Mouse (Mus musculus) forebrain, embryonic 11.5 days (tissue): ENCODE measurements around the gene Klhl29. TPM values are rescaled to one million over a fixed set of nuclear protein-coding genes. Genes with fewer than 3 reads are reported as not detected.

Experiments
- ATAC-seq: fragments of 200-750 bp; cut with Nextera tagmentation; replicated peaks from 2 replicates; pipeline ENCODE4 v1.8.0; 2017; ENCODE audit warnings: moderate TSS enrichment; ENCODE audit not compliant: low FRiP score
- DNase-seq: peaks from one replicate; pipeline ENCODE4 v3.0.0-alpha.2; 2017; ENCODE audit warnings: low spot score
- H3K27ac ChIP-seq: fragments of 300-500 bp; sonication (generic); 2 replicates; pipeline ENCODE4 v1.5.1; 2014; ENCODE audit warnings: low read depth, low read length
- H3K27me3 ChIP-seq: fragments of 300-500 bp; sonication (generic); 2 replicates; pipeline ENCODE4 v1.6.1; 2014; ENCODE audit warnings: mild to moderate bottlenecking, low read length, mixed read lengths; ENCODE audit not compliant: control insufficient read depth, insufficient read depth
- H3K36me3 ChIP-seq: fragments of 300-500 bp; sonication (generic); 2 replicates; pipeline ENCODE4 v1.6.1; 2014; ENCODE audit warnings: mild to moderate bottlenecking, low read length, moderate library complexity, mixed read lengths; ENCODE audit not compliant: control insufficient read depth, insufficient read depth
- H3K4me1 ChIP-seq: fragments of 300-500 bp; sonication (generic); replicated peaks from 2 replicates; pipeline ENCODE4 v1.6.1; 2014; ENCODE audit warnings: low read length, mixed read lengths; ENCODE audit not compliant: control insufficient read depth, insufficient read depth
- H3K4me2 ChIP-seq: fragments of 300-500 bp; sonication (generic); 2 replicates; pipeline ENCODE4 v1.6.1; 2014; ENCODE audit warnings: low read depth, mild to moderate bottlenecking, low read length, moderate library complexity, mixed read lengths; ENCODE audit not compliant: severe bottlenecking
- H3K4me3 ChIP-seq: fragments of 300-500 bp; sonication (generic); 2 replicates; pipeline ENCODE4 v1.5.1; 2014; ENCODE audit warnings: low read depth, low read length
- H3K9ac ChIP-seq: fragments of 300-500 bp; sonication (generic); 2 replicates; pipeline ENCODE4 v1.6.1; 2014; ENCODE audit warnings: low read length
- H3K9me3 ChIP-seq: fragments of 300-500 bp; sonication (generic); 2 replicates; pipeline ENCODE4 v1.6.1; 2016; ENCODE audit warnings: low read length, mixed read lengths; ENCODE audit not compliant: control insufficient read depth
- WGBS: fragments of 180-500 bp; shearing (Covaris S2); extraction: QIAGEN DNeasy Blood & Tissue Kit; methylation state at CpG from one replicate; pipeline ENCODE4 v1.1.7; 2014; 5-methylcytosine and 5-hydroxymethylcytosine counted together
- polyA plus RNA-seq: library from polyadenylated mRNA; unstranded; fragments of >200 nt; fragmentation: Nextera tagmentation; extraction: Ambion mirVana; gene quantifications from 2 replicates; pipeline ENCODE4 v1.2.1, GENCODE M21; 2014

The Klhl29 gene
- polyA plus RNA-seq, 1 experiment from 2014 or later = 3.8 TPM

DNA sequence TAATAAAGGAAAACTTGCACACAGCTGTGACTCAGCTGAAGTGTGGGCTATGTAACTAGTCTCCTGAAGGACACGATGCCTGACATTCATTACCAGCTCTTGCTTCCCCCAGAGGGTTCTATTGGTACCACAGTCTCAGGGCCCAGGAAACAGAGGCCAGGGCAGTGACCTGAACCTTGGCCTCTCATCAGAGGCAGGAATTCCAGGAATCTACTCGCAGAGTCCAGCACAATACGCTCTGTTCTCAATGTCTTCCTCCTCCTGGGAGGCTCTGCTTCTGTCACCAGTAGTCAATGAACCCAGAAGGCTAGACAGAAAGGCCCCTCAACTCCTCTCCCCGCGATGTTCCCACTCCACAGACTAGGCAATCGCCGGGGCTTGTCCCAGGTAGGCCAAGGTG, 125.4 kb downstream of the Klhl29 start:
- ATAC-seq = no peak
- H3K27ac ChIP-seq = no peak overlapping the region
- H3K4me1 ChIP-seq = peaks cover 3% of the 10 kb centered on the region; the same call in 1 of the 2 replicates

DNA sequence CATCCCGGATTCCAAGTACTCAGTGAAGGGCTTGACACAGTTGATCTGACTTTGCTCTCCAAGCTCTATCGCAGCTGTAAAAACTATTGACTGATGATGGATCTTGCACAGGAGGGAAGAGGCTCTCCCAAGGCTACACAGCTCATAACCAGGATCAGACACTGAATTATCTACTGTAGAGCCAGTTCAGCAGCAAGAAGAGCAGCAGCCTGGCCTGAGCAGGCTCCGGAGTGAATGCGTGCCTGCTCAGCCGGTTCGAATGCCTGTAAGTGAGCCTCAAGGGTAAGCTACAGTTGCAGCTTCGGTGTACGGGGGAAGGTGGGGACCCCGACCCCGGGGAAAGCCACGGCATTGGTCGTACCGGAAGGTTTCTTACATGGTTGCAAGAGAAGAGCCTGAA, 126.4 kb downstream of the Klhl29 start:
- Histone ChIP-seq H3K27me3 (no peaks in the 10 kb centered on the region), H3K27ac (no peak overlapping the region), H3K9ac (no peak overlapping the region), H3K4me1 (peaks cover 5% of the 10 kb centered on the region; the same call in 1 of the 2 replicates), H3K9me3 (no peaks in the 10 kb centered on the region), H3K4me2 (no peak overlapping the region), H3K4me3 (no peak overlapping the region), H3K36me3 (no peaks in the 10 kb centered on the region)
- 88% methylated on average over 13 of the region's 13 CpGs for WGBS
- ATAC-seq (no peak), DNase-seq (no peak)

More for the DNA sequence above, 125.4 kb downstream of the Klhl29 start:
- Histone ChIP-seq H3K36me3 (no peaks in the 10 kb centered on the region), H3K9ac (no peak overlapping the region), H3K4me2 (no peak overlapping the region), H3K4me3 (no peak overlapping the region), H3K9me3 (no peaks in the 10 kb centered on the region), H3K27me3 (no peaks in the 10 kb centered on the region)
- 46% methylated on average over 7 of the region's 7 CpGs for WGBS
- no peak for DNase-seq

DNA sequence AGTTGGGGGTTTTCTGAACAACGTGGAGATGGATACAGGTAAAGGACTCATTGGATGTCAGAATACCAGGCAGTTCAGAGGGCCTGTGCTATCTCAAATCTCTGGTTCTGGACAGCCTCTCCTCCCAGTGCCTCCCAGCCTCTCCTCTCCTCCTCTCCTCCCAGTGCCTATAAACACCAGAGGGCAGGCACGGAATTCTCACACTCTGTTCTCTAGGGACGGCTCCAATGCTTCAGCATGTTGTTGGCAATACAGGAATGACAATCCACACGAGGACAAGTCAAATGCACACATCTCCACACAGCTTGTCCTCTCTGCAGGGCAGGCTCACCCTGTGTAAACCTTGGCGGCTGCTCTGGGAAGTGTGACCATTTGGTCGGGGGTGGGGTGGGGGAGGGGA, 128.0 kb downstream of the Klhl29 start:
- ATAC-seq (no peak), DNase-seq (no peak)
- 73% methylated on average over 6 of the region's 6 CpGs for WGBS
- Histone ChIP-seq H3K9ac (no peak overlapping the region), H3K27me3 (no peaks in the 10 kb centered on the region), H3K9me3 (no peaks in the 10 kb centered on the region), H3K27ac (no peak overlapping the region), H3K36me3 (no peaks in the 10 kb centered on the region), H3K4me3 (no peak overlapping the region), H3K4me2 (no peak overlapping the region), H3K4me1 (peaks cover 5% of the 10 kb centered on the region; the same call in 1 of the 2 replicates)

- Histone ChIP-seq H3K27ac (no peak overlapping the region), H3K4me3 (no peak overlapping the region), H3K9ac (no peak overlapping the region), H3K4me1 (peaks cover 5% of the 10 kb centered on the region; the same call in 1 of the 2 replicates), H3K36me3 (no peaks in the 10 kb centered on the region), H3K27me3 (no peaks in the 10 kb centered on the region), H3K4me2 (no peak overlapping the region), H3K9me3 (no peaks in the 10 kb centered on the region)
- 88% methylated on average over 15 of the region's 15 CpGs for WGBS
- ATAC-seq (no peak), DNase-seq (no peak)
These were observed 128.7 kb downstream of the Klhl29 start for GRCm38 (mm10) chr12:5246721-5247341.

GRCm38 (mm10) chr12:5246193-5246621, 129.3 kb downstream of the Klhl29 start:
- Histone ChIP-seq H3K9me3 (no peaks in the 10 kb centered on the region), H3K4me3 (no peak overlapping the region)
- 89% methylated on average over 9 of the region's 9 CpGs for WGBS

DNA sequence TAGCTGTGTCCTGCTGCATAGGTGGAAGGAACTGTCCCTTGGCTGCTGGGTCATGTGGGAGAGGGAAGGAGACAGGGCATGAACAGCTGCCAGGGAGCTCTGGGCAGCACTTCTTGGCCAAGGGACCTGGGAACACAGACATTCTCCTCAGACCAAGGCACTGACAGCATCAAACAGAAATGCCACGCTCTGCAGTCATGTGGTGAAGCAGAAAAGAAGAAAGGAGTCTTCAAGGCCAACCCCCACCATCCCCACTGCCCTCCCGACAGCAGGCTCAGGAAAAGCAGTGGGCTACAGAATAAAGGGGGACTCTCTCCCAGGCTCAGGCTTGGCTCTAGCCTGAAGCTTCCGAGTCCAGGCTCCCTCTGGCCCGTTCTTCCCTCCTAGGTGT, 130.3 kb downstream of the Klhl29 start:
- DNase-seq (no peak), ATAC-seq (no peak)
- no peak overlapping the region for H3K4me3 ChIP-seq
- H3K27ac ChIP-seq = no peak overlapping the region
- no peaks in the 10 kb centered on the region for H3K27me3 ChIP-seq
- H3K4me2 ChIP-seq = no peak overlapping the region
- peaks cover 7% of the 10 kb centered on the region for H3K4me1 ChIP-seq
- 55% methylated on average over 4 of the region's 4 CpGs for whole genome bisulfite sequencing
- no peaks in the 10 kb centered on the region for H3K36me3 ChIP-seq
- no peaks in the 10 kb centered on the region for H3K9me3 ChIP-seq
- H3K9ac ChIP-seq = no peak overlapping the region

More at GRCm38 (mm10) chr12:5246193-5246621, 129.3 kb downstream of the Klhl29 start:
- no peak overlapping the region for H3K9ac ChIP-seq
- ATAC-seq (no peak), DNase-seq (no peak)
- H3K27me3 ChIP-seq = no peaks in the 10 kb centered on the region
- no peaks in the 10 kb centered on the region for H3K36me3 ChIP-seq
- H3K4me1 ChIP-seq = peaks cover 5% of the 10 kb centered on the region; the same call in 1 of the 2 replicates
- no peak overlapping the region for H3K4me2 ChIP-seq
- no peak overlapping the region for H3K27ac ChIP-seq

- 89% methylated on average over 10 of the region's 10 CpGs for WGBS
- Histone ChIP-seq H3K4me3 (no peak overlapping the region), H3K9ac (no peak overlapping the region), H3K4me2 (no peak overlapping the region), H3K4me1 (peaks cover 8% of the 10 kb centered on the region), H3K9me3 (no peaks in the 10 kb centered on the region), H3K27me3 (no peaks in the 10 kb centered on the region), H3K36me3 (no peaks in the 10 kb centered on the region), H3K27ac (no peak overlapping the region)
- DNase-seq (no peak), ATAC-seq (no peak)
These were observed 130.9 kb downstream of the Klhl29 start for GRCm38 (mm10) chr12:5244431-5245206.

DNA sequence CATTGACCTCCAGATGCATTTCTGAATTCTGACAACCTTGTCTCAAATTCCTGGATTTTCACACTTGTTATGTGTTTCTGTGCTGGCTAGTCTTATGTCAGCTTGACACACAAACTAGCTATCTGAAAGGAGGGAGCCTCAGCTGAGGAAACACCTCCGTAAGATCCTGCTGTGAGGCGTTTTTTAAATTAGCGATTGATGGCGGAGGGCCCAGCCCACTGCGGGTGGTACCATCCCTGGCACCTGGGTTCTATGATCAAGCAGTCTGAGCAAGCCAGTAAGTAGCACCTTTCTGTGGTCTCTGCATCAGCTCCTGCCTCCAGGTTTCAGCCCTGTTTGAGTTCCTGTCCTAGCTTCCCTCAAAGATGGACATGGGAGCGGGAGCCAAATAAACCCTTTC, 131.6 kb downstream of the Klhl29 start:
- H3K36me3 ChIP-seq = no peaks in the 10 kb centered on the region
- no peaks in the 10 kb centered on the region for H3K9me3 ChIP-seq
- ATAC-seq = no peak
- 85% methylated on average over 6 of the region's 6 CpGs for WGBS
- no peak overlapping the region for H3K4me3 ChIP-seq
- no peaks in the 10 kb centered on the region for H3K27me3 ChIP-seq
- H3K9ac ChIP-seq = no peak overlapping the region
- H3K4me1 ChIP-seq = peaks cover 8% of the 10 kb centered on the region
- DNase-seq = no peak
- H3K4me2 ChIP-seq = no peak overlapping the region
- H3K27ac ChIP-seq = no peak overlapping the region
